Comparison of ENCODE assay signal across 22 mouse cellular contexts in the genomic region with DNA sequence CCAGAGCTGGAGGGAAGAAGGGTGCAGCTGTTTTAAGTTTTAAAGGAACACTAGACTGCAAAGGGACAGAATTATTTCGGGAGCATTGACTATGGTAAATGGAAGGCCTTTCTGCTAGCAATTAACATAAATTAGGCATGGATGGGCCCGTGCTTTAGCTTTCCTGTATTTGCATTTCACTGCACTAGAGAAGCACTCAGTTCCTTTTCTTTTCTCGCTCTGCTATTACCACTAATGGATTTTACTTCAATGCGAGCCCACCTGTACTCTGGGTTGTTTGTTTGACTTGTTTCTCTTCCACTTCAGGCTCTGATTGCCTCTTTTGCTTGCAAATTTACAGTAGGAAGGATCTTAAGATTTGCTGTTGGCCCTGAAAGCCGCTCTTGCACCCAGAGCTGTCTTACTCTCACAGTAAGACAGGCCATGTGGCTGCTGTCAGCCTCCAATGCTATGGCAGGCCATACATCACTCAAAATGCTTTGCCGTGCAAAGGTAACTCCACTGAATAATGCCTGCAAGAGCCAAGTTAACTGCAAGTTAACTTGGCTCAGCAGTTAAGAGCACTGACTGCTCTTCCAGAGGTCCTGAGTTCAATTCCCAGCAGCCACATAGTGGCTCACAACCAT. TPM values are rescaled to one million over a fixed set of nuclear protein-coding genes. Genes with fewer than 3 reads are reported as not detected.
DNase-seq lines count a peak whose midpoint lies in the region; ATAC-seq lines count a peak whose summit lies in the region.
"Had no signal": no experiment of that assay in that cellular context is flagged by ENCODE, and none has a peak within 500 bp of the region (broad histone marks: within the 10 kb centered on the region; RNA-seq: fewer than 3 reads in every experiment).

No protein-coding gene starts in this region.

- no peaks in the 10 kb centered on the region for H3K27me3 ChIP-seq in midbrain, embryonic 12.5 days
- H3K27me3 ChIP-seq in midbrain, embryonic 16.5 days (ENCODE audit: control insufficient read depth, insufficient read depth, low read depth, low read length), result no peaks in the 10 kb centered on the region
- H3K27me3 ChIP-seq in forebrain, embryonic 16.5 days (replicated peaks; ENCODE audit: control insufficient read depth, insufficient read depth, low read length), result no peaks in the 10 kb centered on the region
- H3K27me3 ChIP-seq in neural tube, embryonic 15.5 days (replicated peaks), result no peaks in the 10 kb centered on the region
- H3K27me3 ChIP-seq: stomach, embryonic 15.5 days had no signal

- WGBS in midbrain, embryonic 12.5 days, result 61% methylated on average over 6 of the region's 6 CpGs
- 47% methylated on average over 6 of the region's 6 CpGs for WGBS in midbrain, embryonic 16.5 days
- 25% methylated on average over 6 of the region's 6 CpGs for WGBS in forebrain, embryonic 16.5 days
- WGBS in neural tube, embryonic 15.5 days, result 24% methylated on average over 6 of the region's 6 CpGs

- DNase-seq in WW6 (ENCODE audit: low read depth, low spot score), result peak; percentile 54
- no peak for DNase-seq in adrenal gland, adult 8-10 months
- no peak for DNase-seq in right cerebral cortex, postnatal 4 days
- DNase-seq in cerebellum, adult 9-10 months, result no peak
- DNase-seq: adrenal gland, postnatal 36 days; cerebellum, adult 11 months; embryo, embryonic 11 days; thymus, postnatal 25 days had no signal

- H3K9ac ChIP-seq in midbrain, embryonic 12.5 days (replicated peaks), result no peak overlapping the region
- no peak overlapping the region for H3K9ac ChIP-seq in midbrain, embryonic 16.5 days (ENCODE audit: low read depth, low read length)
- no peak overlapping the region for H3K9ac ChIP-seq in forebrain, embryonic 16.5 days (replicated peaks; ENCODE audit: low read depth, low read length)
- H3K9ac ChIP-seq in neural tube, embryonic 15.5 days (replicated peaks), result no peak overlapping the region
- H3K9ac ChIP-seq: stomach, embryonic 15.5 days had no signal

- peaks cover 27% of the 10 kb centered on the region for H3K4me1 ChIP-seq in midbrain, embryonic 12.5 days
- no peaks in the 10 kb centered on the region for H3K4me1 ChIP-seq in midbrain, embryonic 16.5 days (ENCODE audit: control insufficient read depth, insufficient read depth, low read length)
- H3K4me1 ChIP-seq in forebrain, embryonic 16.5 days (replicated peaks; ENCODE audit: control insufficient read depth, insufficient read depth, low read length), result peaks cover 22% of the 10 kb centered on the region
- peaks cover 38% of the 10 kb centered on the region for H3K4me1 ChIP-seq in neural tube, embryonic 15.5 days

- no peaks in the 10 kb centered on the region for H3K9me3 ChIP-seq in midbrain, embryonic 12.5 days
- no peaks in the 10 kb centered on the region for H3K9me3 ChIP-seq in midbrain, embryonic 16.5 days (replicated peaks; ENCODE audit: control insufficient read depth, low read length, poor library complexity, severe bottlenecking)
- H3K9me3 ChIP-seq in forebrain, embryonic 16.5 days (ENCODE audit: control insufficient read depth, low read length), result no peaks in the 10 kb centered on the region
- H3K9me3 ChIP-seq in neural tube, embryonic 15.5 days (replicated peaks), result no peaks in the 10 kb centered on the region
- H3K9me3 ChIP-seq: stomach, embryonic 15.5 days had no signal

- 0 out of 2 replicates have a peak, but pooled peaks cover 3% of the 10 kb centered on the region for H3K36me3 ChIP-seq in midbrain, embryonic 12.5 days
- no peaks in the 10 kb centered on the region for H3K36me3 ChIP-seq in midbrain, embryonic 16.5 days (ENCODE audit: control insufficient read depth, insufficient read depth, low read length)
- H3K36me3 ChIP-seq in forebrain, embryonic 16.5 days (ENCODE audit: control insufficient read depth, insufficient read depth), result no peaks in the 10 kb centered on the region
- no peaks in the 10 kb centered on the region for H3K36me3 ChIP-seq in neural tube, embryonic 15.5 days

- no peak overlapping the region for H3K4me2 ChIP-seq in midbrain, embryonic 12.5 days (replicated peaks)
- H3K4me2 ChIP-seq in midbrain, embryonic 16.5 days (ENCODE audit: low read length), result no peak overlapping the region
- no peak overlapping the region for H3K4me2 ChIP-seq in forebrain, embryonic 16.5 days (ENCODE audit: low read length)
- no peak overlapping the region for H3K4me2 ChIP-seq in neural tube, embryonic 15.5 days
- H3K4me2 ChIP-seq: stomach, embryonic 15.5 days had no signal

- H3K4me3 ChIP-seq in midbrain, embryonic 12.5 days, result no peak overlapping the region
- H3K4me3 ChIP-seq in midbrain, embryonic 16.5 days (ENCODE audit: low read depth, low read length), result no peak overlapping the region
- H3K4me3 ChIP-seq in forebrain, embryonic 16.5 days (replicated peaks; ENCODE audit: low read length), result no peak overlapping the region
- no peak overlapping the region for H3K4me3 ChIP-seq in neural tube, embryonic 15.5 days (replicated peaks)
- H3K4me3 ChIP-seq: stomach, embryonic 15.5 days had no signal

- 0 out of 2 replicates have a peak overlapping the region, but pooled peaks have one; percentile 12 for H3K27ac ChIP-seq in midbrain, embryonic 12.5 days (replicated peaks)
- no peak overlapping the region for H3K27ac ChIP-seq in midbrain, embryonic 16.5 days (ENCODE audit: low read length)
- H3K27ac ChIP-seq in forebrain, embryonic 16.5 days (ENCODE audit: low read length), result peak overlapping the region; percentile 16
- H3K27ac ChIP-seq in neural tube, embryonic 15.5 days (replicated peaks), result peak overlapping the region; percentile 51

- ATAC-seq in midbrain, embryonic 12.5 days (ENCODE audit: low FRiP score, low read depth), result peak; percentile 41; the same call in 1 of the 2 replicates
- ATAC-seq in midbrain, embryonic 16.5 days, result no peak
- peak; percentile 58 for ATAC-seq in forebrain, embryonic 16.5 days
- ATAC-seq in neural tube, embryonic 15.5 days (ENCODE audit: low FRiP score), result no peak

RNA-seq across cellular contexts. Expression of gene Gm49361, which starts 13.1 kb away (rescaled TPM):
- not detected in 2 replicates for polyA plus RNA-seq in midbrain, embryonic 12.5 days (2016; fragmentation: Nextera tagmentation; extraction: Ambion mirVana)
- polyA plus RNA-seq in midbrain, embryonic 16.5 days (2015; fragmentation: Nextera tagmentation; extraction: Ambion mirVana), result not detected in 2 replicates
- not detected in 2 replicates for polyA plus RNA-seq in forebrain, embryonic 16.5 days (2015; fragmentation: Nextera tagmentation; extraction: Ambion mirVana)
- not detected in 2 replicates for polyA plus RNA-seq in neural tube, embryonic 15.5 days (2015; fragmentation: Nextera tagmentation; extraction: Ambion mirVana)
- 1 to 10 TPM in 3 of 4 experiments, not detected in 1; 2.4 to 5.0 (median 2.6) TPM for total RNA-seq in adrenal gland, adult 8-10 months (2022)
- total RNA-seq: granulocyte monocyte progenitor cell, adult 5-6 weeks; megakaryocyte progenitor cell, adult 5-6 weeks; neutrophil, adult 5-6 weeks had no signal
- polyA plus RNA-seq: frontal cortex, adult 2 months; heart, embryonic 16.5 days; intestine, embryonic 14.5 days; kidney, embryonic 16.5 days; limb, embryonic 11.5 days; liver, embryonic 16.5 days; stomach, embryonic 15.5 days had no signal

RNA-seq across cellular contexts. Expression of gene Lats2, which starts 25.4 kb away (rescaled TPM):
- polyA plus RNA-seq in midbrain, embryonic 12.5 days (2016; fragmentation: Nextera tagmentation; extraction: Ambion mirVana), result 17.0 and 17.1 TPM in 2 replicates
- 5.2 and 5.5 TPM in 2 replicates for polyA plus RNA-seq in midbrain, embryonic 16.5 days (2015; fragmentation: Nextera tagmentation; extraction: Ambion mirVana)
- 7.9 and 8.9 TPM in 2 replicates for polyA plus RNA-seq in forebrain, embryonic 16.5 days (2015; fragmentation: Nextera tagmentation; extraction: Ambion mirVana)
- 5.8 and 8.5 TPM in 2 replicates for polyA plus RNA-seq in neural tube, embryonic 15.5 days (2015; fragmentation: Nextera tagmentation; extraction: Ambion mirVana)
- total RNA-seq in adrenal gland, adult 8-10 months (2022), result 10 to 100 TPM; 37.7 to 49.3 (median 44.2) TPM

Comparison
In these comparisons a context has a peak if more than half of its experiments do, and no peak if none do; other contexts are left out.
1. ATAC-seq: peak in midbrain, embryonic 12.5 days (single experiment) and forebrain, embryonic 16.5 days (single experiment); none in midbrain, embryonic 16.5 days (single experiment) and neural tube, embryonic 15.5 days (single experiment).